Mouse (Mus musculus) C2C12 (cell line): ENCODE data around the gene Zdhhc18. TPM values are rescaled to one million over a fixed set of nuclear protein-coding genes. Genes with fewer than 3 reads are reported as not detected.

Experiments used
- H3K27me3 ChIP-seq: one replicate; pipeline ENCODE4 v1.6.1; 2011; ENCODE audit not compliant: control insufficient read depth, insufficient read depth, insufficient read length
- H3K36me3 ChIP-seq: one replicate; pipeline ENCODE4 v1.6.1; 2011; ENCODE audit not compliant: control insufficient read depth, insufficient read depth
- H3K4me3 ChIP-seq: one replicate; pipeline ENCODE4 v1.5.1; 2011; ENCODE audit warnings: mild to moderate bottlenecking, control low read depth; ENCODE audit not compliant: poor library complexity, insufficient read depth, severe bottlenecking
- H3K79me2 ChIP-seq: one replicate; pipeline ENCODE4 v1.6.1; 2011; ENCODE audit not compliant: control insufficient read depth, insufficient read depth
- H3K79me3 ChIP-seq: one replicate; pipeline ENCODE4 v1.6.1; 2011; ENCODE audit warnings: low read depth, control low read depth
- H3ac ChIP-seq: one replicate; pipeline ENCODE3; 2011; ENCODE audit warnings: low read depth; ENCODE audit not compliant: control insufficient read depth, insufficient read length
- CEBPB ChIP-seq: IDR thresholded peaks from one replicate; pipeline ENCODE4 v1.6.1; 2011; ENCODE audit warnings: low read depth, mild to moderate bottlenecking, control low read depth, moderate library complexity
- CTCF ChIP-seq: IDR thresholded peaks from one replicate; pipeline ENCODE4 v1.5.1; 2011; ENCODE audit not compliant: control insufficient read depth, insufficient read depth, insufficient read length
- FOSL1 ChIP-seq: IDR thresholded peaks from one replicate; pipeline ENCODE4 v1.8.0; 2011; ENCODE audit warnings: mild to moderate bottlenecking, low read length; ENCODE audit not compliant: poor library complexity, insufficient read depth, severe bottlenecking
- MAX ChIP-seq: IDR thresholded peaks from one replicate; pipeline ENCODE4 v1.6.1; 2011; ENCODE audit warnings: mild to moderate bottlenecking, control low read depth
- MYOD1 ChIP-seq: IDR thresholded peaks from one replicate; pipeline ENCODE4 v1.6.1; 2011; ENCODE audit warnings: low read depth; ENCODE audit not compliant: control insufficient read depth, insufficient read length
- MYOG ChIP-seq: IDR thresholded peaks from one replicate; pipeline ENCODE4 v1.6.1; 2011; ENCODE audit not compliant: control insufficient read depth, insufficient read length; ENCODE audit errors: extremely low read depth
- USF1 ChIP-seq: IDR thresholded peaks from one replicate; pipeline ENCODE4 v1.6.1; 2011; ENCODE audit warnings: low read depth, mild to moderate bottlenecking, control low read depth, moderate library complexity
- polyA plus RNA-seq: library from polyadenylated mRNA; unstranded; fragments of >200 nt; fragmentation: generic; extraction: Trizol; gene quantifications from one replicate; pipeline ENCODE4 v1.2.1, GENCODE M21; 2012; ENCODE audit warnings: missing spikeins

The Zdhhc18 gene
- polyA plus RNA-seq, 1 experiment, result 14.3 TPM

- Histone ChIP-seq H3K36me3 (peaks cover 5% of the 10 kb centered on the region), H3K27me3 (no peaks in the 10 kb centered on the region), H3K4me3 (no peak overlapping the region), H3K79me2 (no peaks in the 10 kb centered on the region), H3K79me3 (no peaks in the 10 kb centered on the region), H3ac (no peak overlapping the region)
- TF ChIP-seq CTCF, result no peak
- TF ChIP-seq USF1, result no peak
- TF ChIP-seq FOSL1, result no peak
- no peak for TF ChIP-seq MYOG
- no peak for TF ChIP-seq MYOD1
- TF ChIP-seq MAX, result no peak
- TF ChIP-seq CEBPB, result no peak
These were observed 53.9 kb downstream of the Zdhhc18 start for GRCm38 (mm10) chr4:133596084-133596483.

GRCm38 (mm10) chr4:133595538-133595937 lies 54.4 kb downstream of the Zdhhc18 start:
- no peak overlapping the region for H3ac ChIP-seq
- no peaks in the 10 kb centered on the region for H3K27me3 ChIP-seq
- TF ChIP-seq USF1 (no peak), CEBPB (no peak), CTCF (no peak), FOSL1 (no peak), MAX (no peak), MYOD1 (no peak), MYOG (no peak)
- peaks cover 5% of the 10 kb centered on the region for H3K36me3 ChIP-seq
- no peaks in the 10 kb centered on the region for H3K79me2 ChIP-seq
- H3K79me3 ChIP-seq, result no peaks in the 10 kb centered on the region
- no peak overlapping the region for H3K4me3 ChIP-seq

GRCm38 (mm10) chr4:133592570-133592969 lies 57.4 kb downstream of the Zdhhc18 start:
- Histone ChIP-seq H3K36me3 (peaks cover 16% of the 10 kb centered on the region), H3K79me2 (no peaks in the 10 kb centered on the region), H3K27me3 (no peaks in the 10 kb centered on the region), H3ac (no peak overlapping the region), H3K79me3 (no peaks in the 10 kb centered on the region), H3K4me3 (no peak overlapping the region)
- TF ChIP-seq MYOG, result no peak
- peak; percentile 15 for TF ChIP-seq CTCF

GRCm38 (mm10) chr4:133584059-133584951 lies 65.6 kb downstream of the Zdhhc18 start, which contains the start of gene Gpn2:
TSS of gene Gpn2 (plus strand) at chr4:133584362.
- Histone ChIP-seq H3K79me2 (peaks cover 26% of the 10 kb centered on the region), H3K4me3 (peak within 1 kb of the TSS; percentile 80), H3K36me3 (peaks cover 40% of the 10 kb centered on the region), H3K27me3 (no peaks in the 10 kb centered on the region), H3ac (peak within 1 kb of the TSS; percentile 99), H3K79me3 (peaks cover 3% of the 10 kb centered on the region)
- TF ChIP-seq USF1, result no peak
- TF ChIP-seq MYOG, result no peak
- no peak for TF ChIP-seq CEBPB
- no peak for TF ChIP-seq FOSL1
- no peak for TF ChIP-seq MYOD1
- TF ChIP-seq MAX, result no peak
- TF ChIP-seq CTCF, result no peak

- H3ac ChIP-seq, result peak overlapping the region; percentile 72
- H3K27me3 ChIP-seq, result no peaks in the 10 kb centered on the region
- peaks cover 41% of the 10 kb centered on the region for H3K36me3 ChIP-seq
- H3K79me3 ChIP-seq, result peaks cover 3% of the 10 kb centered on the region
- TF ChIP-seq FOSL1 (no peak), CEBPB (no peak), CTCF (no peak), MAX (no peak), MYOD1 (no peak), USF1 (no peak), MYOG (no peak)
- H3K79me2 ChIP-seq, result peaks cover 26% of the 10 kb centered on the region
- H3K4me3 ChIP-seq, result peak overlapping the region; percentile 80
These were observed 66.3 kb downstream of the Zdhhc18 start for GRCm38 (mm10) chr4:133583690-133584058.

- no peak overlapping the region for H3K4me3 ChIP-seq
- peaks cover 19% of the 10 kb centered on the region for H3K79me2 ChIP-seq
- H3ac ChIP-seq, result no peak overlapping the region
- H3K79me3 ChIP-seq, result no peaks in the 10 kb centered on the region
- H3K36me3 ChIP-seq, result peaks cover 27% of the 10 kb centered on the region
- no peaks in the 10 kb centered on the region for H3K27me3 ChIP-seq
- TF ChIP-seq CTCF (no peak), MYOG (no peak), USF1 (no peak), MAX (no peak), MYOD1 (no peak), FOSL1 (no peak), CEBPB (no peak)
These were observed 72.0 kb downstream of the Zdhhc18 start for GRCm38 (mm10) chr4:133577983-133578382.
